Mouse (Mus musculus): ENCODE results near the gene Gpr152.

DNA sequence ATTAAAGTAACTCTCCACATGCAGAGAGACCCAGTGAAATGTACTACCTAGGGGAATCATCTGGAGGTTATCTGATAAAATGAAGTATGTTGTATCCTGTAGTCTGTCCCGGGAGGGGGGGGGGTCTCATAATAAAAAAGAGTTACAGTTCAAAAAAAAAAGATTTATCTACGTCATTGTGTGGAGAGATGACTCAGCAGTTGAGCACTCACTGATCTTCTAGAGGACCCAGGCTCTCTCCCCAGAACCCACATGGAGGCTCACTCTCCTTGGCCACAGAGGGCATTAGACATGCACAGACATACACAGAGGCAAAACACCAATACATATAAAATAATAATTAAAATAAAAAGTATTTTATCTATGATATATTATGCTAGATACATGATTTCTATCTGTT, 48.2 kb upstream of the Gpr152 start:
- TF ChIP-seq CTCF (conservative IDR thresholded peaks at IDR 0.05; ENCODE audit: low read length) (no peak), NANOG (IDR thresholded peaks at IDR 0.05; ENCODE audit: borderline replicate concordance, low read length) (no peak), POU5F1 (IDR thresholded peaks at IDR 0.05; ENCODE audit: borderline replicate concordance, low read length) (no peak)

Measured in E14TG2a.4 (cell line).